Comparison of ENCODE assay signal across 18 mouse cellular contexts in the genomic region with DNA sequence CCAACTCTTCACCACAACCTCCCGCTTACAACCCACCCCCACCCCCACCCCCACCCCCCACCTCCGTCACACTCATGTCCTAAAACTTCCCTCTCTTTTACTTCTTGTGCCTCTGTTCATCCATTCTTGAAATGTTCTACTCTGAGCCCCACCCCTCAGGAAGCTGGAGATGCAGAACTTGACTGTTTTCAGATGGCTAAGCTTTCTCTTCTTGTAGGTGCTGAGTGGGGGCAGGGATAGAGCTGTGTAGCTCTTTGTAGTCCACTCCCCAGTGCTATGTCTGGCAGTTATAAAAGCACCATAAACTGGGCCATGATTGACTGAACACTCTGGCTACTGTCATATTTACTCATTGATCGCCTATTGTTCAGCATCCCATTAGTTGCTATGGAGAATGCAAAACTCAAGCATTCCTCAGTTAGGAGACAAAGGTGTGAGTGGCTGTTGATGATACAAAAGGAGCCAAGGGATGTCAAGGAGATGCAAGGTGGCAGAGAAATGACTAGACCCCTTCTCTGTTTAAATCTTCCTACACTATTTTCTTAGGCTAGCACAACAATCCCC. TPM values are rescaled to one million over a fixed set of nuclear protein-coding genes. Genes with fewer than 3 reads are reported as not detected.
DNase-seq lines count a peak whose midpoint lies in the region; ATAC-seq lines count a peak whose summit lies in the region.
"Had no signal": no experiment of that assay in that cellular context is flagged by ENCODE, and none has a peak within 500 bp of the region (broad histone marks: within the 10 kb centered on the region; RNA-seq: fewer than 3 reads in every experiment).

No protein-coding gene starts in this region.

- no peak overlapping the region for H3K4me3 ChIP-seq in neural tube, embryonic 12.5 days
- no peak overlapping the region for H3K4me3 ChIP-seq in kidney, embryonic 14.5 days (ENCODE audit: low read length)
- H3K4me3 ChIP-seq: embryonic facial prominence, embryonic 12.5 days; limb, embryonic 13.5 days; liver, embryonic 15.5 days had no signal

- DNase-seq in heart, adult 11 months, result peak; percentile 68
- no peak for DNase-seq in heart, postnatal 10 days
- peak; percentile 70 for DNase-seq in Muller cell, postnatal 12 days (ENCODE audit: inconsistent ontology term)
- no peak for DNase-seq in layer of hippocampus, adult 18-20 months (ENCODE audit: low spot score in 2 of 2)
- DNase-seq: cerebellum, postnatal 10 days; gastrocnemius, postnatal 36 days; kidney, adult 8-10 months; kidney, postnatal 4 days; lung, postnatal 10 days; thymus, postnatal 36 days had no signal

- H3K4me2 ChIP-seq in neural tube, embryonic 12.5 days (replicated peaks), result peak overlapping the region; percentile 39
- no peak overlapping the region for H3K4me2 ChIP-seq in kidney, embryonic 14.5 days (replicated peaks; ENCODE audit: low read depth, low read length)
- H3K4me2 ChIP-seq: embryonic facial prominence, embryonic 12.5 days; limb, embryonic 13.5 days; liver, embryonic 15.5 days had no signal

- no peak overlapping the region for H3K9ac ChIP-seq in neural tube, embryonic 12.5 days
- no peak overlapping the region for H3K9ac ChIP-seq in kidney, embryonic 14.5 days (ENCODE audit: low read depth, low read length)
- H3K9ac ChIP-seq: embryonic facial prominence, embryonic 12.5 days; limb, embryonic 13.5 days; liver, embryonic 15.5 days had no signal

- H3K27ac ChIP-seq in neural tube, embryonic 12.5 days, result no peak overlapping the region; the same call in 1 of the 2 replicates
- H3K27ac ChIP-seq in kidney, embryonic 14.5 days (ENCODE audit: low read depth, low read length), result no peak overlapping the region
- H3K27ac ChIP-seq: embryonic facial prominence, embryonic 12.5 days; limb, embryonic 13.5 days; liver, embryonic 15.5 days had no signal

- peaks cover 20% of the 10 kb centered on the region for H3K36me3 ChIP-seq in neural tube, embryonic 12.5 days
- H3K36me3 ChIP-seq in kidney, embryonic 14.5 days (ENCODE audit: control insufficient read depth, insufficient read depth, low read length), result peaks cover 12% of the 10 kb centered on the region; the same call in 1 of the 2 replicates

- intact Hi-C loops in heart, postnatal 10 days (cut with DNase I), result no loop called here

- H3K4me1 ChIP-seq in neural tube, embryonic 12.5 days, result peaks cover 64% of the 10 kb centered on the region
- H3K4me1 ChIP-seq in kidney, embryonic 14.5 days (ENCODE audit: control insufficient read depth, insufficient read depth, low read length), result 0 out of 2 replicates have a peak, but pooled peaks cover 8% of the 10 kb centered on the region
- H3K4me1 ChIP-seq: liver, embryonic 15.5 days had no signal

- no peaks in the 10 kb centered on the region for H3K9me3 ChIP-seq in neural tube, embryonic 12.5 days
- H3K9me3 ChIP-seq in kidney, embryonic 14.5 days (ENCODE audit: control insufficient read depth, low read length), result no peaks in the 10 kb centered on the region
- H3K9me3 ChIP-seq: embryonic facial prominence, embryonic 12.5 days; limb, embryonic 13.5 days; liver, embryonic 15.5 days had no signal

- H3K27me3 ChIP-seq in neural tube, embryonic 12.5 days (replicated peaks), result no peaks in the 10 kb centered on the region
- no peaks in the 10 kb centered on the region for H3K27me3 ChIP-seq in kidney, embryonic 14.5 days (ENCODE audit: control insufficient read depth, insufficient read depth, low read length)

- 14% methylated on average over 3 of the region's 3 CpGs for WGBS in neural tube, embryonic 12.5 days
- 67% methylated on average over 3 of the region's 3 CpGs for WGBS in kidney, embryonic 14.5 days

- 0 out of 2 replicates have a peak, but pooled peaks have one; percentile 4 for ATAC-seq in granulocyte monocyte progenitor cell, adult 5-6 weeks (replicated peaks; ENCODE audit: poor library complexity, severe bottlenecking)
- ATAC-seq in neural tube, embryonic 12.5 days (ENCODE audit: low FRiP score, low read depth), result no peak; the same call in 1 of the 2 replicates
- no peak for ATAC-seq in kidney, embryonic 14.5 days (ENCODE audit: low FRiP score, low TSS enrichment)
- ATAC-seq: inflammation-experienced regulatory T-cells, adult 6 months had no signal

RNA-seq across cellular contexts. Expression of a gene that starts 6.2 kb away (rescaled TPM):
- 10 to 100 TPM in 1 of 2 experiments, 1 to 10 TPM in 1; 9.6 to 10.7 TPM for total RNA-seq in heart, postnatal 10 days (2021)
- total RNA-seq in granulocyte monocyte progenitor cell, adult 5-6 weeks (2014; fragmentation: Nextera tagmentation), result 48.3 and 48.4 TPM in 2 replicates
- total RNA-seq in granulocyte monocyte progenitor cell, adult 5-6 weeks (2017), result 38.7 and 47.3 TPM in 2 replicates
- 58.4 and 63.3 TPM in 2 replicates for polyA plus RNA-seq in neural tube, embryonic 12.5 days (2016; fragmentation: Nextera tagmentation; extraction: Ambion mirVana)
- polyA plus RNA-seq in kidney, embryonic 14.5 days (2014; fragmentation: Nextera tagmentation; extraction: Ambion mirVana), result 3.9 and 7.5 TPM in 2 replicates
- 10 to 100 TPM; 34.6 to 35.6 TPM for total RNA-seq in layer of hippocampus, adult 18-20 months (2021)
- total RNA-seq: megakaryocyte-erythroid progenitor cell, adult 5-6 weeks had no signal

RNA-seq across cellular contexts. Expression of a gene that starts 34.5 kb away (rescaled TPM):
- 1 to 10 TPM; 4.8 to 5.3 TPM for total RNA-seq in heart, postnatal 10 days (2021)
- 62.2 and 69.2 TPM in 2 replicates for total RNA-seq in granulocyte monocyte progenitor cell, adult 5-6 weeks (2014; fragmentation: Nextera tagmentation)
- total RNA-seq in granulocyte monocyte progenitor cell, adult 5-6 weeks (2017), result 53.0 and 54.8 TPM in 2 replicates
- 0.76 and 1.1 TPM in 2 replicates for polyA plus RNA-seq in neural tube, embryonic 12.5 days (2016; fragmentation: Nextera tagmentation; extraction: Ambion mirVana)
- 0.58 and 0.69 TPM in 2 replicates for polyA plus RNA-seq in kidney, embryonic 14.5 days (2014; fragmentation: Nextera tagmentation; extraction: Ambion mirVana)
- total RNA-seq in layer of hippocampus, adult 18-20 months (2021), result 1 to 10 TPM; 7.8 to 9.4 TPM

RNA-seq across cellular contexts. Expression of a gene that starts 50.5 kb away (rescaled TPM):
- 10 to 100 TPM in 1 of 2 experiments, 1 to 10 TPM in 1; 9.8 to 12.1 TPM for total RNA-seq in heart, postnatal 10 days (2021)
- 156 and 158 TPM in 2 replicates for total RNA-seq in granulocyte monocyte progenitor cell, adult 5-6 weeks (2014; fragmentation: Nextera tagmentation)
- total RNA-seq in granulocyte monocyte progenitor cell, adult 5-6 weeks (2017), result 230 and 279 TPM in 2 replicates
- 13.3 and 15.7 TPM in 2 replicates for polyA plus RNA-seq in neural tube, embryonic 12.5 days (2016; fragmentation: Nextera tagmentation; extraction: Ambion mirVana)
- 28.8 and 29.3 TPM in 2 replicates for polyA plus RNA-seq in kidney, embryonic 14.5 days (2014; fragmentation: Nextera tagmentation; extraction: Ambion mirVana)
- 1 to 10 TPM in 1 of 2 experiments, under 1 TPM in 1; 0.91 to 1.7 TPM for total RNA-seq in layer of hippocampus, adult 18-20 months (2021)

Comparison
In these comparisons a context has a peak if more than half of its experiments do, and no peak if none do; other contexts are left out.
1. DNase-seq: peak in heart, adult 11 months (single experiment) and Muller cell, postnatal 12 days (single experiment); none in heart, postnatal 10 days (0 of 2) and layer of hippocampus, adult 18-20 months (0 of 2).
2. RNA of a gene that starts 34.5 kb away (total RNA-seq): 53.0 to 69.2 TPM in granulocyte monocyte progenitor cell, adult 5-6 weeks; 7.8 to 9.4 TPM in layer of hippocampus, adult 18-20 months and 4.8 to 5.3 TPM in heart, postnatal 10 days; every median in the first group is over 4 times any median in the second.
3. RNA of a gene that starts 50.5 kb away (total RNA-seq): 156 to 279 TPM in granulocyte monocyte progenitor cell, adult 5-6 weeks; 9.8 to 12.1 TPM in heart, postnatal 10 days and 0.91 to 1.7 TPM in layer of hippocampus, adult 18-20 months; every median in the first group is over 10 times any median in the second.